Mouse (Mus musculus) liver, adult 2 months (tissue): Measurements from ENCODE around the gene Amh. TPM values are rescaled to one million over a fixed set of nuclear protein-coding genes. Genes with fewer than 3 reads are reported as not detected.

Experiments
- DNase-seq: peaks from one replicate; pipeline ENCODE4 v3.0.0-alpha.2; 2011; ENCODE audit warnings: low read depth, low spot score; ENCODE audit errors: extremely low read depth
- H3K27ac ChIP-seq: fragments of 200-500 bp; replicated peaks from 2 replicates; pipeline ENCODE4 v1.5.1; 2012; ENCODE audit warnings: low read depth, mild to moderate bottlenecking, control low read depth, inconsistent platforms, low read length; ENCODE audit not compliant: insufficient read depth
- H3K27me3 ChIP-seq: fragments of 200-500 bp; 2 replicates; pipeline ENCODE4 v1.6.1; 2012; ENCODE audit warnings: mild to moderate bottlenecking, moderate library complexity, low read length, inconsistent platforms; ENCODE audit not compliant: control insufficient read depth, insufficient read depth
- H3K36me3 ChIP-seq: fragments of 200-500 bp; 2 replicates; pipeline ENCODE4 v1.6.1; 2012; ENCODE audit warnings: low read length, inconsistent platforms; ENCODE audit not compliant: control insufficient read depth, insufficient read depth
- H3K4me1 ChIP-seq: fragments of 200-500 bp; 2 replicates; pipeline ENCODE4 v1.6.1; 2011; ENCODE audit warnings: low read length; ENCODE audit not compliant: control insufficient read depth, insufficient read depth
- H3K4me3 ChIP-seq: fragments of 200-500 bp; 2 replicates; pipeline ENCODE4 v1.5.1; 2011; ENCODE audit warnings: low read depth, mild to moderate bottlenecking, control low read depth, low read length, moderate library complexity; ENCODE audit not compliant: insufficient read depth
- H3K79me2 ChIP-seq: fragments of 200-500 bp; 2 replicates; pipeline ENCODE4 v1.6.1; 2012; ENCODE audit warnings: inconsistent platforms, mild to moderate bottlenecking, low read length, moderate library complexity; ENCODE audit not compliant: control insufficient read depth, insufficient read depth
- H3K9ac ChIP-seq: fragments of 200-500 bp; 2 replicates; pipeline ENCODE4 v1.6.1; 2012; ENCODE audit warnings: low read depth, mild to moderate bottlenecking, control low read depth, inconsistent platforms, low read length
- CTCF ChIP-seq: fragments of 200-500 bp; IDR thresholded peaks from 2 replicates; pipeline ENCODE4 v1.5.1; 2011; ENCODE audit warnings: low read depth, low read length, control low read depth
- POLR2A ChIP-seq: fragments of 200-500 bp; IDR thresholded peaks from 2 replicates; pipeline ENCODE4 v1.6.1; 2011; ENCODE audit warnings: low read length, control low read depth; ENCODE audit not compliant: insufficient read depth; ENCODE audit errors: extremely low read depth
- WGBS: fragments of 180-500 bp; shearing (Covaris S2); methylation state at CpG from one replicate; pipeline ENCODE4 v1.1.7; 2018; 5-methylcytosine and 5-hydroxymethylcytosine counted together
- polyA plus RNA-seq: library from polyadenylated mRNA; depleted of rRNA; stranded (reverse); fragments of >200 nt; gene quantifications from 2 replicates; pipeline ENCODE4 v1.2.3, GENCODE M21; 2012
- total RNA-seq: library from RNA; depleted of rRNA; stranded (reverse); fragments of >200 nt; gene quantifications from 2 replicates; pipeline ENCODE4 v1.2.3, GENCODE M21; 2014

The Amh gene
- total and polyA plus RNA-seq, 2 experiments = 0.18 to 0.21 TPM

DNA sequence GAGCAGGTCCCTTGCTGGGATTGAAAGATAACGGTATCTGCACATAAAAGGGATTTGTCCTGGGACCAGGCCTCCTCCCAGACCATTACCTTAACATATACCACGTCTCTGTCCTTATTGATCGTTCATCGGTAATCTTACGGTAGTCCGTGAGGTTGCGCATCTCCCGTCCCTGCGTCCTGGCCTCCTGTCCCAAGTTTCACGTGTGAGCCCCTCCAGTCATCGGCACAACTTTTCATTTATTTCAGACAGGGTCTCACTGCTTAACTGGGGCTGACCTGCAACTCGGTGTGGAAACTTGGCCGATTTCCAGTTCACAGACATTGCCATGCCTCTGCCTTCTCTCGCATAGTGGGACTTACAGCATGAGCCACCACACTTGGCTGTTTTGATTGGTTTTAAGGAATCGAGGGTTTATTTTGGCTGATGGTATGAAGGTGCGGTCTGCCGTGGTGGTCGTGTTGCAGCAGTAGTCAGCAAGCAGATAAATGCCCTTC lies 5.9 kb upstream of the Amh start:
- Histone ChIP-seq H3K27ac (peak overlapping the region; percentile 81), H3K79me2 (peaks cover 13% of the 10 kb centered on the region; the same call in 1 of the 2 replicates), H3K27me3 (no peaks in the 10 kb centered on the region), H3K36me3 (peaks cover 2% of the 10 kb centered on the region; the same call in 1 of the 2 replicates), H3K9ac (peak overlapping the region; percentile 90), H3K4me1 (peaks cover 12% of the 10 kb centered on the region), H3K4me3 (peak overlapping the region; percentile 74)
- WGBS = under 1% methylated on average over 18 of the region's 18 CpGs
- TF ChIP-seq POLR2A = no peak
- no peak for TF ChIP-seq CTCF
- peak; percentile 41 for DNase-seq

GRCm38 (mm10) chr10:80802204-80802912 lies 2.7 kb upstream of the Amh start:
- Histone ChIP-seq H3K27me3 (no peaks in the 10 kb centered on the region), H3K27ac (no peak overlapping the region), H3K4me1 (peaks cover 10% of the 10 kb centered on the region), H3K9ac (no peak overlapping the region), H3K36me3 (peaks cover 2% of the 10 kb centered on the region; the same call in 1 of the 2 replicates), H3K79me2 (peaks cover 13% of the 10 kb centered on the region; the same call in 1 of the 2 replicates), H3K4me3 (no peak overlapping the region)
- no peak for DNase-seq
- WGBS = 88% methylated on average over 10 of the region's 10 CpGs
- TF ChIP-seq CTCF = no peak
- no peak for TF ChIP-seq POLR2A

GRCm38 (mm10) chr10:80802996-80803395 lies 2.0 kb upstream of the Amh start:
- H3K4me1 ChIP-seq = peaks cover 10% of the 10 kb centered on the region
- H3K79me2 ChIP-seq = peaks cover 11% of the 10 kb centered on the region; the same call in 1 of the 2 replicates
- TF ChIP-seq POLR2A (no peak), CTCF (no peak)
- peaks cover 2% of the 10 kb centered on the region; the same call in 1 of the 2 replicates for H3K36me3 ChIP-seq
- no peak for DNase-seq
- no peak overlapping the region for H3K27ac ChIP-seq
- 83% methylated on average over 3 of the region's 3 CpGs for WGBS
- no peaks in the 10 kb centered on the region for H3K27me3 ChIP-seq
- no peak overlapping the region for H3K9ac ChIP-seq
- no peak overlapping the region for H3K4me3 ChIP-seq

- 86% methylated on average over 2 of the region's 2 CpGs for WGBS
- no peak overlapping the region for H3K9ac ChIP-seq
Observed at GRCm38 (mm10) chr10:80804340-80804739, 703 bp upstream of the Amh start.

DNA sequence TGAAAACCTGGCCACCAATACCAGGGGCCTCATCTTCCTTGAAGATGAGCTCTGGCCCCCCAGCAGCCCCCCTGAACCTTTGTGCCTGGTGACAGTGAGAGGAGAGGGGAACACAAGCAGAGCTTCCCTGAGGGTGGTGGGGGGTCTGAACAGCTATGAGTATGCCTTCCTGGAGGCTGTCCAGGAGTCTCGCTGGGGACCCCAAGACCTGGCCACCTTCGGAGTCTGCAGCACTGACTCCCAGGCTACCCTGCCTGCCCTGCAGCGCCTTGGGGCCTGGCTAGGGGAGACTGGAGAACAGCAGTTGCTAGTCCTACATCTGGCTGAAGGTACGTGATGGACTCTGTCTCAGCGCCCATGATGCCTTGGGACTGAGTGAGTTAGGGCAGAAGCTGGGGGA lies 279 bp downstream of the Amh start:
- H3K36me3 ChIP-seq = peaks cover 2% of the 10 kb centered on the region; the same call in 1 of the 2 replicates
- no peak for DNase-seq
- H3K27me3 ChIP-seq = no peaks in the 10 kb centered on the region; the same call in 1 of the 2 replicates
- no peak overlapping the region for H3K27ac ChIP-seq
- peaks cover 5% of the 10 kb centered on the region for H3K4me1 ChIP-seq
- WGBS = 95% methylated on average over 5 of the region's 5 CpGs
- no peaks in the 10 kb centered on the region for H3K79me2 ChIP-seq
- H3K4me3 ChIP-seq = no peak overlapping the region
- no peak overlapping the region for H3K9ac ChIP-seq
- TF ChIP-seq POLR2A (no peak), CTCF (no peak)

More at GRCm38 (mm10) chr10:80804340-80804739, 703 bp upstream of the Amh start:
- no peak for DNase-seq
- H3K36me3 ChIP-seq = peaks cover 2% of the 10 kb centered on the region; the same call in 1 of the 2 replicates
- H3K79me2 ChIP-seq = peaks cover 5% of the 10 kb centered on the region; the same call in 1 of the 2 replicates
- no peak overlapping the region for H3K27ac ChIP-seq
- no peak overlapping the region for H3K4me3 ChIP-seq
- H3K4me1 ChIP-seq = peaks cover 8% of the 10 kb centered on the region
- no peaks in the 10 kb centered on the region; the same call in 1 of the 2 replicates for H3K27me3 ChIP-seq
- TF ChIP-seq POLR2A (no peak), CTCF (no peak)
